Mouse (Mus musculus): ENCODE results near the gene Cpxm1. TPM values are rescaled to one million over a fixed set of nuclear protein-coding genes. Genes with fewer than 3 reads are reported as not detected.
A peak's percentile ranks its signal among the peaks of the same experiment; 100 is the strongest.
"Not testable (repeated sequence)": the region's sequence is repeated elsewhere in the genome, so short reads cannot be mapped to it uniquely, and the experiment has no call there.

The Cpxm1 gene
- total RNA-seq, 2 experiments from 2014 or later, result 25.2 to 26.4 TPM

GRCm38 (mm10) chr2:130404939-130405338 is 7.6 kb upstream of the Cpxm1 start, which contains the start of the genes Gm28372 and 1700020A23Rik:
TSS of gene Gm28372 (plus strand) at chr2:130405239.
TSS of gene 1700020A23Rik (plus strand) at chr2:130405259.
- intact Hi-C loops (cut with DNase I), result no loop called here

GRCm38 (mm10) chr2:130401891-130402290 is 4.5 kb upstream of the Cpxm1 start:
- intact Hi-C loops (cut with DNase I), result no loop called here
- no peak for DNase-seq

More at GRCm38 (mm10) chr2:130404939-130405338, 7.6 kb upstream of the Cpxm1 start, which contains the start of the genes Gm28372 and 1700020A23Rik:
- DNase-seq, result no peak

- no peak for DNase-seq
- intact Hi-C loops (cut with DNase I), result no loop called here
These were observed 2.7 kb upstream of the Cpxm1 start for GRCm38 (mm10) chr2:130400046-130400445.

- no peak for DNase-seq
- intact Hi-C loops (cut with DNase I), result no loop called here
These were observed 717 bp upstream of the Cpxm1 start for GRCm38 (mm10) chr2:130398091-130398490.

- intact Hi-C loops (cut with DNase I), result no loop called here
- DNase-seq, result no peak
These were observed 1.7 kb downstream of the Cpxm1 start for GRCm38 (mm10) chr2:130395696-130396095.

- intact Hi-C loops (cut with DNase I), result no loop called here
- no peak for DNase-seq
These were observed 4.5 kb downstream of the Cpxm1 start for GRCm38 (mm10) chr2:130392836-130393235.

GRCm38 (mm10) chr2:130390993-130391625 is 6.3 kb downstream of the Cpxm1 start:
- intact Hi-C loops (cut with DNase I), result no loop called here
- no peak for DNase-seq

- intact Hi-C loops (cut with DNase I), result no loop called here
- no peak for DNase-seq
These were observed 8.6 kb downstream of the Cpxm1 start for GRCm38 (mm10) chr2:130388796-130389195.

- intact Hi-C loops (cut with DNase I), result no loop called here
- DNase-seq, result no peak
These were observed 11.2 kb downstream of the Cpxm1 start for GRCm38 (mm10) chr2:130386212-130386611.

- intact Hi-C loops (cut with DNase I), result no loop called here
- DNase-seq, result no peak
These were observed 13.5 kb downstream of the Cpxm1 start for GRCm38 (mm10) chr2:130383895-130384294.

- intact Hi-C loops (cut with DNase I), result no loop called here
These were observed 14.2 kb downstream of the Cpxm1 start for GRCm38 (mm10) chr2:130383205-130383604.

GRCm38 (mm10) chr2:130374951-130375350 is 22.4 kb downstream of the Cpxm1 start:
- intact Hi-C loops (cut with DNase I), result no loop called here
- DNase-seq, result peak; percentile 15

More at GRCm38 (mm10) chr2:130383205-130383604, 14.2 kb downstream of the Cpxm1 start:
- DNase-seq, result no peak

- DNase-seq; intact Hi-C loops (cut with DNase I): not testable (repeated sequence)
These were observed 24.3 kb downstream of the Cpxm1 start for GRCm38 (mm10) chr2:130373026-130373425.

- intact Hi-C loops (cut with DNase I), result no loop called here
- no peak for DNase-seq
These were observed 30.0 kb downstream of the Cpxm1 start for GRCm38 (mm10) chr2:130367386-130367785.

- no peak for DNase-seq
- intact Hi-C loops (cut with DNase I), result no loop called here
These were observed 31.9 kb downstream of the Cpxm1 start for GRCm38 (mm10) chr2:130365211-130366094.

- DNase-seq, result peak; percentile 43
- intact Hi-C loops (cut with DNase I), result loop anchor here (5.0 kb wide), 1 partner anchor 70 kb away; no protein-coding TSS in a partner anchor
These were observed 34.8 kb downstream of the Cpxm1 start for GRCm38 (mm10) chr2:130362511-130363026.

GRCm38 (mm10) chr2:130358852-130359251 is 38.5 kb downstream of the Cpxm1 start:
- no peak for DNase-seq
- intact Hi-C loops (cut with DNase I), result no loop called here

GRCm38 (mm10) chr2:130357551-130357950 is 39.8 kb downstream of the Cpxm1 start:
- DNase-seq, result no peak
- intact Hi-C loops (cut with DNase I), result no loop called here

- intact Hi-C loops (cut with DNase I), result no loop called here
- no peak for DNase-seq
These were observed 43.5 kb downstream of the Cpxm1 start for GRCm38 (mm10) chr2:130353889-130354288.

- intact Hi-C loops (cut with DNase I), result no loop called here
- no peak for DNase-seq
These were observed 44.0 kb downstream of the Cpxm1 start for GRCm38 (mm10) chr2:130353411-130353810.

- DNase-seq, result no peak
- intact Hi-C loops (cut with DNase I), result no loop called here
These were observed 45.5 kb downstream of the Cpxm1 start for GRCm38 (mm10) chr2:130351758-130352339.

All from left cerebral cortex, postnatal 4 days (tissue).